Mouse (Mus musculus) ES-Bruce4 (cell line): ENCODE results near the gene Hivep3.

ENCODE experiments used
- CTCF ChIP-seq: IDR thresholded peaks from one replicate; pipeline ENCODE4 v1.8.1; 2011; ENCODE audit warnings: low read depth, low read length
- POLR2A ChIP-seq: IDR thresholded peaks from one replicate; pipeline ENCODE4 v1.8.1; 2011; ENCODE audit warnings: low read length; ENCODE audit not compliant: insufficient read depth

- no peak for TF ChIP-seq POLR2A
- no peak for TF ChIP-seq CTCF
Observed at GRCm38 (mm10) chr4:119859454-119859853, 125.9 kb downstream of the Hivep3 start.
